Mouse (Mus musculus): ENCODE measurements at regions not wholly inside any gene's neighbourhood (a gene's known extent, or its start where the extent isn't known, plus 50 kb on each side); places are given as distances from the start of the nearest gene placed in this dataset.

DNA sequence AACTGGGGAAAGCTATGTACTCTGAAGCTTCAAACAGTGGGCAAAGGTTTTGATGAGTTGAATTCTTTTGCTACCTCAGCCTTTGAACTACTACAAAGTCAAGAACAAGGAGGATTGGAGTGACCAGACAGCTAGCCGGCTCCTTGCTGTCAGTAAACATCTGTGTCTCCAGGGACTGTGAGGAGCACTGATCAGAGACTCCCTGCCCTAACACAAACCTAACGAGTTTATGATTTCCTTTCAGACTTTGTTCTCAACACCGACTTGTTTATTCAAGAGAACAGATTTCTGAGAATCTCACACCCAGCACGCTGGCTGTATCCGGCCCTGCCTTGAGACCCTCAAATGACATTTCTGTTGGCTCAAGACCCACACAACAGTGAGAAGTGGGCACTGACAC lies 154.4 kb downstream of the Irs2 start:
- H3K27ac ChIP-seq (ENCODE audit: low read depth, low read length), result no peak overlapping the region
- no peak for ATAC-seq
- H3K36me3 ChIP-seq (ENCODE audit: control insufficient read depth, insufficient read depth, low read length), result no peaks in the 10 kb centered on the region
- no peaks in the 10 kb centered on the region for H3K4me1 ChIP-seq (ENCODE audit: control insufficient read depth, insufficient read depth, low read depth, low read length)
- no peak overlapping the region for H3K9ac ChIP-seq (ENCODE audit: low read depth, low read length)
- no peak overlapping the region for H3K4me3 ChIP-seq (ENCODE audit: low read length)
- no peaks in the 10 kb centered on the region for H3K27me3 ChIP-seq (replicated peaks; ENCODE audit: control insufficient read depth, insufficient read depth, low read length)
- 87% methylated on average over 5 of the region's 5 CpGs for WGBS
- H3K9me3 ChIP-seq (ENCODE audit: control insufficient read depth, low read length), result no peaks in the 10 kb centered on the region
- H3K4me2 ChIP-seq (ENCODE audit: low read length), result no peak overlapping the region

GRCm38 (mm10) chr8:10849916-10850315 lies 158.3 kb downstream of the Irs2 start:
- Histone ChIP-seq H3K36me3 (ENCODE audit: control insufficient read depth, insufficient read depth, low read length) (no peaks in the 10 kb centered on the region), H3K4me3 (ENCODE audit: low read length) (no peak overlapping the region), H3K4me1 (ENCODE audit: control insufficient read depth, insufficient read depth, low read depth, low read length) (no peaks in the 10 kb centered on the region), H3K9me3 (ENCODE audit: control insufficient read depth, low read length) (no peaks in the 10 kb centered on the region), H3K27me3 (replicated peaks; ENCODE audit: control insufficient read depth, insufficient read depth, low read length) (no peaks in the 10 kb centered on the region), H3K27ac (ENCODE audit: low read depth, low read length) (no peak overlapping the region), H3K4me2 (ENCODE audit: low read length) (no peak overlapping the region), H3K9ac (ENCODE audit: low read depth, low read length) (no peak overlapping the region)
- no peak for ATAC-seq
- WGBS, result 93% methylated on average over 7 of the region's 7 CpGs

GRCm38 (mm10) chr8:10845607-10846006 lies 162.7 kb downstream of the Irs2 start:
- ATAC-seq, result no peak
- Histone ChIP-seq H3K4me1 (ENCODE audit: control insufficient read depth, insufficient read depth, low read depth, low read length) (no peaks in the 10 kb centered on the region), H3K9ac (ENCODE audit: low read depth, low read length) (no peak overlapping the region), H3K4me3 (ENCODE audit: low read length) (no peak overlapping the region), H3K9me3 (ENCODE audit: control insufficient read depth, low read length) (no peaks in the 10 kb centered on the region), H3K36me3 (ENCODE audit: control insufficient read depth, insufficient read depth, low read length) (no peaks in the 10 kb centered on the region), H3K27me3 (replicated peaks; ENCODE audit: control insufficient read depth, insufficient read depth, low read length) (no peaks in the 10 kb centered on the region), H3K27ac (ENCODE audit: low read depth, low read length) (no peak overlapping the region), H3K4me2 (ENCODE audit: low read length) (no peak overlapping the region)
- 61% methylated on average over 6 of the region's 6 CpGs for WGBS

DNA sequence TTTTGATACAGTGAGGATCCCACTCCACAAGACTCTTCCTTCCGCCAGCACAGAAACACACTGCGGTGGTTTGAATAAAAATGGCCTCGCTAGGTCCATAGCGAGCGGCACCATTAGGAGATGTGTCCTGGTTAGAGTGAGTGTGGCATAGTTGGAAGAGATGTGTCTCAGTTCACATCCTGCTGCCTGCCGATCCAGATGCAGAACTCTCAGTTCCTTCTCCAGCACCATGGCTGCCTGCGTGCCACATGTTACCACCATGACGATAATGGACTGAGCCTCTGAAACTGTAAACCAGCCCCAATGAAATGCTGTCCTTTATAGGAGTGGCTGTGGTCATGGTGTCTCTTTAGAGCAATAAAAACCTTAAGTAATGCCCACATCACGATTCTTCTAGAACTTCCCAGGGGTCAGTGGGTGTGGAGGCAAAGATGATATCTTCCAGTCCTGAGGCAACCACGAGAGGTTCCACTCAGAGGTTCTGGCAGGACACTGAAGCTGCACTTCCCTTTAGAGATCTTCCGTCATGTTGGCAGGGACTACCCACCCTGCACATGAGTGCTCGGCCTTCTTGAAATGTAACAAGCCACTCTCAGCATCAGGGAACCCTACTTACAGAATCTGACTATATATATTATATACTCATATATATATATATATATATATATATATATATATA lies 167.3 kb downstream of the Irs2 start:
- Histone ChIP-seq H3K9ac (ENCODE audit: low read depth, low read length) (no peak overlapping the region), H3K27me3 (replicated peaks; ENCODE audit: control insufficient read depth, insufficient read depth, low read length) (no peaks in the 10 kb centered on the region), H3K4me2 (ENCODE audit: low read length) (no peak overlapping the region), H3K4me3 (ENCODE audit: low read length) (no peak overlapping the region), H3K36me3 (ENCODE audit: control insufficient read depth, insufficient read depth, low read length) (no peaks in the 10 kb centered on the region), H3K9me3 (ENCODE audit: control insufficient read depth, low read length) (no peaks in the 10 kb centered on the region), H3K4me1 (ENCODE audit: control insufficient read depth, insufficient read depth, low read depth, low read length) (no peaks in the 10 kb centered on the region), H3K27ac (ENCODE audit: low read depth, low read length) (no peak overlapping the region)
- 95% methylated on average over 12 of the region's 12 CpGs for WGBS
- ATAC-seq, result no peak

DNA sequence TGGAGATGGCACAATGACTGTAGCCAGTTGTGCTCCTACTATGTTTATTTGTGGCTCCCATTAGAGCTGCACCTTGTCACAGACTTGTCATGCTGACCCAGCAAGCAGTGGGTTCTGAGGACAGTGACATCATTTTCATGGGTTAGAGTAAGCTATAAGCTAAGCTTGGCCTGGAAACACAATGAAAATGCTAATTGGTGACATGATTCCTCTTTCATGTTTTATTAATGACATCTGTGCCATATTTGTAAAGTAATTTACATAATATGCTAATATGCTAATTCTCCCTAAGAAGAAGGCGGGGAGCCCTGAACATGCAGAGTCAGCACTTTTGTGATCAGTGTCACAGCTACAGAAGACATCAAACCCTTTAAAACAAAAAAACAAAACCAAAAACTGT lies 168.2 kb downstream of the Irs2 start:
- Histone ChIP-seq H3K4me2 (ENCODE audit: low read length) (no peak overlapping the region), H3K4me3 (ENCODE audit: low read length) (no peak overlapping the region), H3K27me3 (replicated peaks; ENCODE audit: control insufficient read depth, insufficient read depth, low read length) (no peaks in the 10 kb centered on the region), H3K27ac (ENCODE audit: low read depth, low read length) (no peak overlapping the region), H3K9ac (ENCODE audit: low read depth, low read length) (no peak overlapping the region), H3K4me1 (ENCODE audit: control insufficient read depth, insufficient read depth, low read depth, low read length) (no peaks in the 10 kb centered on the region), H3K36me3 (ENCODE audit: control insufficient read depth, insufficient read depth, low read length) (no peaks in the 10 kb centered on the region), H3K9me3 (ENCODE audit: control insufficient read depth, low read length) (no peaks in the 10 kb centered on the region)
- WGBS, result 35% methylated on average over 1 of the region's 1 CpGs
- ATAC-seq, result no peak

GRCm38 (mm10) chr8:10835054-10835453 lies 173.2 kb downstream of the Irs2 start:
- H3K4me1 ChIP-seq (ENCODE audit: control insufficient read depth, insufficient read depth, low read depth, low read length), result no peaks in the 10 kb centered on the region
- no peaks in the 10 kb centered on the region for H3K9me3 ChIP-seq (ENCODE audit: control insufficient read depth, low read length)
- no peak overlapping the region for H3K4me3 ChIP-seq (ENCODE audit: low read length)
- H3K9ac ChIP-seq (ENCODE audit: low read depth, low read length), result no peak overlapping the region
- 88% methylated on average over 6 of the region's 6 CpGs for WGBS
- H3K4me2 ChIP-seq (ENCODE audit: low read length), result no peak overlapping the region
- no peak overlapping the region for H3K27ac ChIP-seq (ENCODE audit: low read depth, low read length)
- no peaks in the 10 kb centered on the region; the same call in 1 of the 2 replicates for H3K27me3 ChIP-seq (replicated peaks; ENCODE audit: control insufficient read depth, insufficient read depth, low read length)
- H3K36me3 ChIP-seq (ENCODE audit: control insufficient read depth, insufficient read depth, low read length), result no peaks in the 10 kb centered on the region
- no peak for ATAC-seq

DNA sequence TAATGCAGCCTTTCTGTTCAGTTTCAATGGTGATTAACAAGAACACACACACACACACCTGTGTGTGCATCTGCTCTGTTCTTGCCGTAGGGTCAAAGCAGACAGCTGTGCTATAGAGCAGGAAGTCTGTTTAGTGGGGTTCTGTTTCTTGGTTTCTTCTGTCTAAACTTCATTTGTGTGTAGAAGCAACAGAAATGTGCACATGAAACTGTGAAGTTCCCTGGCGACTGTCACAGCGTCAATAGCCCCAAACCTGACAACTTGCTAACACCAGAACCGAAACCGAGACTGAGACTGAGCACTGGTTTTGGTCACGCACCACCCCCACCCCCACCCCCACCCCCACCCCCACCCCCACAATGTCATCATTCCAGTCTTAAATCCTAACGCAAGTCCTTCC lies 176.4 kb downstream of the Irs2 start:
- Histone ChIP-seq H3K4me2 (ENCODE audit: low read length) (no peak overlapping the region), H3K36me3 (ENCODE audit: control insufficient read depth, insufficient read depth, low read length) (no peaks in the 10 kb centered on the region), H3K9me3 (ENCODE audit: control insufficient read depth, low read length) (no peaks in the 10 kb centered on the region), H3K9ac (ENCODE audit: low read depth, low read length) (no peak overlapping the region), H3K4me1 (ENCODE audit: control insufficient read depth, insufficient read depth, low read depth, low read length) (no peaks in the 10 kb centered on the region), H3K27ac (ENCODE audit: low read depth, low read length) (no peak overlapping the region), H3K4me3 (ENCODE audit: low read length) (no peak overlapping the region), H3K27me3 (replicated peaks; ENCODE audit: control insufficient read depth, insufficient read depth, low read length) (no peaks in the 10 kb centered on the region; the same call in 1 of the 2 replicates)
- WGBS, result 88% methylated on average over 7 of the region's 7 CpGs
- no peak for ATAC-seq

DNA sequence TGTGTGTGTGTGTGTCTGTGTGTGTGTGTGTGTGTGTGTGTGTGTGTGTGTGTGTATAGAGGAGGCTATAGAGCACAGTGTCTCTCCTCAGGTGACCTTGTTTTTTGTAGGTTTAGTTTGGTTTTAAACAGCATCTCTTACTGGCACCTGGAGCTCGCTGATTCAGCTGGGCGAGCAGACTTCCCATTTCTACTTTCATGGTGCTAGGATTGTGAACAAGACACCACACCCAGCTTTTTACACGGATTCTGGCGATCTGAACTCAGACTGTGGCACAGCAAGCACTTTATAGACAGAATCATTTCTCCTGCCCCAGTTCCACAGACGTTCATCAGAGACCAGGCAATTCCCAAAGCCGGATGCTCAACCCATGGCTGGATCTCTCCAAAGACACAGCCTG lies 177.0 kb downstream of the Irs2 start:
- Histone ChIP-seq H3K36me3 (ENCODE audit: control insufficient read depth, insufficient read depth, low read length) (no peaks in the 10 kb centered on the region), H3K4me1 (ENCODE audit: control insufficient read depth, insufficient read depth, low read depth, low read length) (no peaks in the 10 kb centered on the region), H3K27me3 (replicated peaks; ENCODE audit: control insufficient read depth, insufficient read depth, low read length) (no peaks in the 10 kb centered on the region; the same call in 1 of the 2 replicates), H3K9me3 (ENCODE audit: control insufficient read depth, low read length) (no peaks in the 10 kb centered on the region), H3K4me2 (ENCODE audit: low read length) (no peak overlapping the region), H3K27ac (ENCODE audit: low read depth, low read length) (no peak overlapping the region), H3K9ac (ENCODE audit: low read depth, low read length) (no peak overlapping the region), H3K4me3 (ENCODE audit: low read length) (no peak overlapping the region)
- 83% methylated on average over 6 of the region's 6 CpGs for WGBS
- no peak for ATAC-seq

GRCm38 (mm10) chr8:10830835-10831234 lies 177.4 kb downstream of the Irs2 start:
- H3K9me3 ChIP-seq (ENCODE audit: control insufficient read depth, low read length), result no peaks in the 10 kb centered on the region
- no peak overlapping the region for H3K4me2 ChIP-seq (ENCODE audit: low read length)
- H3K27me3 ChIP-seq (replicated peaks; ENCODE audit: control insufficient read depth, insufficient read depth, low read length), result no peaks in the 10 kb centered on the region; the same call in 1 of the 2 replicates
- no peak overlapping the region for H3K9ac ChIP-seq (ENCODE audit: low read depth, low read length)
- WGBS, result 96% methylated on average over 10 of the region's 10 CpGs
- no peak overlapping the region for H3K4me3 ChIP-seq (ENCODE audit: low read length)
- no peak overlapping the region for H3K27ac ChIP-seq (ENCODE audit: low read depth, low read length)
- H3K36me3 ChIP-seq (ENCODE audit: control insufficient read depth, insufficient read depth, low read length), result no peaks in the 10 kb centered on the region
- no peak for ATAC-seq
- H3K4me1 ChIP-seq (ENCODE audit: control insufficient read depth, insufficient read depth, low read depth, low read length), result no peaks in the 10 kb centered on the region

DNA sequence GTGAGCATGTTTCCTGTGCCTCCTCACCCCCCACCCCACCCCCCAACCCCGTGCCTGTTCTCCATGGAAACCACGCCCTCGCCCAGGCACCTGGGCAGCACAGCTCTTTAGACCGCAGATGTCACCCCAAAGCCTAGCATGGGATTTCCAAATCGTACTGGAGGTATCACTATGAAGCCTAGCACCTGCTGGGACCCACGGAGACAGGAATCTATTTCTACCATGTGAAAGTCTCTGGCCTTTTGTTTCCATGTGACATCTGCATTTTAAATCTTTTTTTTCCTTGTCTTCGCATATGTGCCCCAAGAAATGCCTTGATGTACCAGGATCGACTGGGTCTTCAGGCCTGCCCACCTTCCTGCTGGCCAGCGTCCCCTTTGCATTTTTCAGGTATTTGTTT lies 179.7 kb downstream of the Irs2 start:
- ATAC-seq, result no peak
- Histone ChIP-seq H3K4me2 (ENCODE audit: low read length) (no peak overlapping the region), H3K27me3 (replicated peaks; ENCODE audit: control insufficient read depth, insufficient read depth, low read length) (no peaks in the 10 kb centered on the region; the same call in 1 of the 2 replicates), H3K9ac (ENCODE audit: low read depth, low read length) (no peak overlapping the region), H3K9me3 (ENCODE audit: control insufficient read depth, low read length) (no peaks in the 10 kb centered on the region), H3K27ac (ENCODE audit: low read depth, low read length) (no peak overlapping the region), H3K4me3 (ENCODE audit: low read length) (no peak overlapping the region), H3K36me3 (ENCODE audit: control insufficient read depth, insufficient read depth, low read length) (no peaks in the 10 kb centered on the region), H3K4me1 (ENCODE audit: control insufficient read depth, insufficient read depth, low read depth, low read length) (no peaks in the 10 kb centered on the region)
- 40% methylated on average over 9 of the region's 9 CpGs for WGBS

Data from hindbrain, embryonic 16.5 days (tissue).